Mouse (Mus musculus) 3134 (cell line): Measurements from ENCODE around the gene Atoh8.

Experiments
- DNase-seq: peaks from one replicate; pipeline ENCODE4 v3.0.0-alpha.2; 2011; ENCODE audit warnings: low spot score; ENCODE audit not compliant: insufficient read length; ENCODE audit errors: extremely low read depth

The Atoh8 gene

GRCm38 (mm10) chr6:72232411-72232810, 3.0 kb downstream of the Atoh8 start:
- DNase-seq: no peak

GRCm38 (mm10) chr6:72230875-72231274, 4.5 kb downstream of the Atoh8 start:
- no peak for DNase-seq

GRCm38 (mm10) chr6:72227665-72228265, 7.6 kb downstream of the Atoh8 start:
- no peak for DNase-seq

- no peak for DNase-seq
These were observed 8.4 kb downstream of the Atoh8 start for GRCm38 (mm10) chr6:72227011-72227410.

GRCm38 (mm10) chr6:72225686-72226085, 9.7 kb downstream of the Atoh8 start:
- DNase-seq: no peak

GRCm38 (mm10) chr6:72223892-72224291, 11.5 kb downstream of the Atoh8 start:
- DNase-seq: no peak

- no peak for DNase-seq
These were observed 12.5 kb downstream of the Atoh8 start for GRCm38 (mm10) chr6:72222876-72223275.

GRCm38 (mm10) chr6:72222271-72222724, 13.1 kb downstream of the Atoh8 start:
- no peak for DNase-seq

GRCm38 (mm10) chr6:72221271-72221670, 14.1 kb downstream of the Atoh8 start:
- DNase-seq: no peak

GRCm38 (mm10) chr6:72219549-72219948, 15.8 kb downstream of the Atoh8 start:
- no peak for DNase-seq

- DNase-seq: no peak
These were observed 17.1 kb downstream of the Atoh8 start for GRCm38 (mm10) chr6:72218281-72218680.

GRCm38 (mm10) chr6:72217415-72217784, 18.0 kb downstream of the Atoh8 start:
- no peak for DNase-seq

- peak; percentile 100 for DNase-seq
These were observed 18.5 kb downstream of the Atoh8 start for GRCm38 (mm10) chr6:72216681-72217414.

- DNase-seq: no peak
These were observed 19.8 kb downstream of the Atoh8 start for GRCm38 (mm10) chr6:72215582-72215981.

GRCm38 (mm10) chr6:72211360-72211759, 24.0 kb downstream of the Atoh8 start:
- no peak for DNase-seq

- no peak for DNase-seq
These were observed 24.6 kb downstream of the Atoh8 start for GRCm38 (mm10) chr6:72210823-72211222.

- DNase-seq: no peak
These were observed 25.6 kb downstream of the Atoh8 start for GRCm38 (mm10) chr6:72209738-72210137.

GRCm38 (mm10) chr6:72208406-72209045, 26.9 kb downstream of the Atoh8 start:
- no peak for DNase-seq

- DNase-seq: no peak
These were observed 29.4 kb downstream of the Atoh8 start for GRCm38 (mm10) chr6:72206021-72206420.

- DNase-seq: peak; percentile 38
These were observed 30.5 kb downstream of the Atoh8 start for GRCm38 (mm10) chr6:72204858-72205257.

GRCm38 (mm10) chr6:72203279-72203678, 32.1 kb downstream of the Atoh8 start:
- no peak for DNase-seq

GRCm38 (mm10) chr6:72202732-72203131, 32.6 kb downstream of the Atoh8 start:
- DNase-seq: no peak
